Mouse (Mus musculus) heart, adult 2 months (tissue): ENCODE measurements around the gene Tfcp2. TPM values are rescaled to one million over a fixed set of nuclear protein-coding genes. Genes with fewer than 3 reads are reported as not detected.
"Not testable (repeated sequence)": the region's sequence is repeated elsewhere in the genome, so short reads cannot be mapped to it uniquely, and the experiment has no call there.

Source experiments
- DNase-seq, 2 experiments: peaks; one replicate each; pipeline ENCODE4 v3.0.0; 2021
- H3K27ac ChIP-seq: fragments of 200-600 bp; 2 replicates; pipeline ENCODE4 v1.8.1; 2022
- H3K27me3 ChIP-seq: fragments of 200-500 bp; 2 replicates; pipeline ENCODE4 v1.6.1; 2012; ENCODE audit warnings: mild to moderate bottlenecking, low read length, inconsistent platforms, mixed read lengths; ENCODE audit not compliant: control insufficient read depth, insufficient read depth
- H3K36me3 ChIP-seq: fragments of 200-500 bp; 2 replicates; pipeline ENCODE4 v1.6.1; 2012; ENCODE audit warnings: low read length, inconsistent platforms; ENCODE audit not compliant: control insufficient read depth, insufficient read depth
- H3K4me1 ChIP-seq: fragments of 200-500 bp; 2 replicates; pipeline ENCODE4 v1.6.1; 2011; ENCODE audit warnings: low read length; ENCODE audit not compliant: control insufficient read depth, insufficient read depth
- H3K4me3 ChIP-seq: fragments of 200-600 bp; 2 replicates; pipeline ENCODE4 v1.8.1; 2022
- H3K79me2 ChIP-seq: fragments of 200-500 bp; replicated peaks from 2 replicates; pipeline ENCODE4 v1.6.1; 2012; ENCODE audit warnings: mild to moderate bottlenecking, inconsistent platforms, low read length, moderate library complexity, mixed read lengths; ENCODE audit not compliant: control insufficient read depth, insufficient read depth
- H3K9ac ChIP-seq: fragments of 200-500 bp; 2 replicates; pipeline ENCODE4 v1.6.1; 2012; ENCODE audit warnings: low read depth, mild to moderate bottlenecking, control low read depth, inconsistent platforms, low read length, mixed read lengths
- CTCF ChIP-seq: fragments of 200-600 bp; IDR thresholded peaks from 2 replicates; pipeline ENCODE4 v1.8.1; 2022; ENCODE audit warnings: antibody characterized with exemption, mild to moderate bottlenecking, moderate library complexity
- EP300 ChIP-seq: fragments of 200-500 bp; IDR thresholded peaks from 2 replicates; pipeline ENCODE4 v1.6.1; 2011; ENCODE audit warnings: low read depth, low read length, control low read depth; ENCODE audit not compliant: insufficient read depth
- POLR2A ChIP-seq: fragments of 200-500 bp; IDR thresholded peaks from 2 replicates; pipeline ENCODE4 v1.6.1; 2011; ENCODE audit warnings: mild to moderate bottlenecking, low read depth, low read length, control low read depth; ENCODE audit not compliant: insufficient read depth
- WGBS: fragments of 180-500 bp; shearing (Covaris S2); methylation state at CpG from one replicate; pipeline ENCODE4 v1.1.7; 2018; 5-methylcytosine and 5-hydroxymethylcytosine counted together
- intact Hi-C: fragments of 180-260 bp; cut with DNase I; formaldehyde crosslinking; loops from one replicate; pipeline ENCODE4 v1.15.1; 2025
- polyA plus RNA-seq: library from polyadenylated mRNA; depleted of rRNA; stranded (reverse); fragments of >200 nt; gene quantifications from 2 replicates; pipeline ENCODE4 v1.2.3, GENCODE M21; 2012
- total RNA-seq, 2 experiments: library from RNA; stranded (reverse); gene quantifications; 2 replicates each; pipeline ENCODE4 v1.2.3; 2021

Gene Tfcp2
- total and polyA plus RNA-seq, 3 experiments: 6.6 to 12.8 (median 11.6) TPM

- Histone ChIP-seq H3K79me2 (peaks cover 4% of the 10 kb centered on the region), H3K4me1 (no peaks in the 10 kb centered on the region), H3K9ac (no peak overlapping the region), H3K36me3 (no peaks in the 10 kb centered on the region), H3K27me3 (no peaks in the 10 kb centered on the region), H3K4me3 (no peak overlapping the region), H3K27ac (no peak overlapping the region)
- TF ChIP-seq POLR2A (no peak), EP300 (no peak), CTCF (no peak)
- no peak for DNase-seq
- WGBS: 88% methylated on average over 4 of the region's 4 CpGs
- intact Hi-C loops: no loop called here
Measured at GRCm38 (mm10) chr15:100541426-100541825, 10.4 kb downstream of the Tfcp2 start.

GRCm38 (mm10) chr15:100541001-100541400 lies 10.8 kb downstream of the Tfcp2 start:
- H3K79me2 ChIP-seq, H3K27me3 ChIP-seq, H3K4me1 ChIP-seq, H3K4me3 ChIP-seq, H3K36me3 ChIP-seq, H3K27ac ChIP-seq, DNase-seq, intact Hi-C loops, H3K9ac ChIP-seq: not testable (repeated sequence)
- 50% methylated on average over 1 of the region's 1 CpGs for WGBS

- Histone ChIP-seq H3K79me2 (peaks cover 6% of the 10 kb centered on the region), H3K4me1 (no peaks in the 10 kb centered on the region), H3K27me3 (no peaks in the 10 kb centered on the region), H3K27ac (no peak overlapping the region), H3K36me3 (no peaks in the 10 kb centered on the region), H3K9ac (no peak overlapping the region; the same call in 1 of the 2 replicates), H3K4me3 (no peak overlapping the region)
- intact Hi-C loops: no loop called here
- no peak for DNase-seq
- TF ChIP-seq EP300: no peak
- no peak for TF ChIP-seq POLR2A
- TF ChIP-seq CTCF: no peak
- WGBS: 93% methylated on average over 9 of the region's 9 CpGs
Measured at GRCm38 (mm10) chr15:100539411-100539810, 12.4 kb downstream of the Tfcp2 start.

- no peak for DNase-seq
- no peaks in the 10 kb centered on the region for H3K36me3 ChIP-seq
- no peaks in the 10 kb centered on the region for H3K27me3 ChIP-seq
- H3K4me1 ChIP-seq: no peaks in the 10 kb centered on the region
- no peak overlapping the region for H3K27ac ChIP-seq
- intact Hi-C loops: loop anchor here (1.0 kb wide), 2 partner anchors 75 to 145 kb away; no protein-coding TSS in a partner anchor
- H3K9ac ChIP-seq: no peak overlapping the region
- H3K4me3 ChIP-seq: no peak overlapping the region
- WGBS: 84% methylated on average over 6 of the region's 6 CpGs
- TF ChIP-seq CTCF: peak; percentile 74
- no peak for TF ChIP-seq POLR2A
- TF ChIP-seq EP300: no peak
- H3K79me2 ChIP-seq: peaks cover 6% of the 10 kb centered on the region
Measured at GRCm38 (mm10) chr15:100537913-100538312, 13.9 kb downstream of the Tfcp2 start.

- Histone ChIP-seq H3K4me1 (no peaks in the 10 kb centered on the region), H3K9ac (no peak overlapping the region), H3K27me3 (no peaks in the 10 kb centered on the region), H3K4me3 (no peak overlapping the region), H3K36me3 (no peaks in the 10 kb centered on the region), H3K27ac (no peak overlapping the region), H3K79me2 (no peaks in the 10 kb centered on the region)
- DNase-seq: no peak
- TF ChIP-seq CTCF: no peak
- no peak for TF ChIP-seq EP300
- TF ChIP-seq POLR2A: no peak
- WGBS: 34% methylated on average over 5 of the region's 5 CpGs
- intact Hi-C loops: no loop called here
Measured at GRCm38 (mm10) chr15:100527900-100528299, 23.9 kb downstream of the Tfcp2 start.

- intact Hi-C loops: no loop called here
- H3K27me3 ChIP-seq: no peaks in the 10 kb centered on the region
- H3K27ac ChIP-seq: no peak overlapping the region
- TF ChIP-seq EP300: no peak
- no peak for TF ChIP-seq CTCF
- TF ChIP-seq POLR2A: no peak
- H3K9ac ChIP-seq: no peak overlapping the region
- no peaks in the 10 kb centered on the region for H3K4me1 ChIP-seq
- 95% methylated on average over 14 of the region's 14 CpGs for WGBS
- H3K4me3 ChIP-seq: no peak overlapping the region
- H3K79me2 ChIP-seq: no peaks in the 10 kb centered on the region
- DNase-seq: no peak
- H3K36me3 ChIP-seq: no peaks in the 10 kb centered on the region
Measured at GRCm38 (mm10) chr15:100525405-100525804, 26.4 kb downstream of the Tfcp2 start.

GRCm38 (mm10) chr15:100520306-100520705 lies 31.5 kb downstream of the Tfcp2 start:
- Histone ChIP-seq H3K27ac (no peak overlapping the region), H3K27me3 (no peaks in the 10 kb centered on the region), H3K36me3 (no peaks in the 10 kb centered on the region), H3K4me3 (no peak overlapping the region), H3K9ac (no peak overlapping the region), H3K79me2 (no peaks in the 10 kb centered on the region), H3K4me1 (no peaks in the 10 kb centered on the region)
- DNase-seq: no peak
- TF ChIP-seq EP300 (no peak), POLR2A (no peak), CTCF (no peak)
- WGBS: 92% methylated on average over 14 of the region's 14 CpGs
- intact Hi-C loops: no loop called here
